Mouse (Mus musculus) small intestine, adult 2 months (tissue): Measurements from ENCODE around the gene Dclre1b.
"Not testable (repeated sequence)": the region's sequence is repeated elsewhere in the genome, so short reads cannot be mapped to it uniquely, and the experiment has no call there.

ENCODE experiments used
- CTCF ChIP-seq: fragments of 200-500 bp; IDR thresholded peaks from 2 replicates; pipeline ENCODE4 v1.5.1; 2012; ENCODE audit warnings: low read depth, mild to moderate bottlenecking, control low read depth, inconsistent platforms, low read length, moderate library complexity, mixed read lengths; ENCODE audit not compliant: insufficient replicate concordance, insufficient read length; ENCODE audit errors: extremely low read depth
- POLR2A ChIP-seq: fragments of 200-500 bp; IDR thresholded peaks from 2 replicates; pipeline ENCODE4 v1.6.1; 2012; ENCODE audit warnings: low read depth, mild to moderate bottlenecking, control low read depth, inconsistent platforms, low read length, moderate library complexity

DNA sequence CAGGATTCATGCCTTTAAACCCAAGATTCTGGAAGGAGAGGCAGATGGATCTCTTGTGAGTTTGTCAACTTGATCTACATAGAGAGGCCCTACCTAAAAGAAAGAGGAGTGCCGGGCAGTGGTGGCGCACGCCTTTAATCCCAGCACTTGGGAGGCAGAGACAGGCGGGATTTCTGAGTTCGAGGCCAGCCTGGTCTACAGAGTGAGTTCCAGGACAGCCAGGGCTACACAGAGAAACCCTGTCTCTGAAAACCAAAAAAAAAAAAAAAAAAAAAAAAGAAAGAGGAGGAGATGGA, 17.2 kb downstream of the Dclre1b start:
- TF ChIP-seq POLR2A, CTCF: not testable (repeated sequence)
